Comparison of ENCODE assay signal across 15 mouse cellular contexts in genomic region chr16:10369996-10370395, GRCm38 (mm10). TPM values are rescaled to one million over a fixed set of nuclear protein-coding genes. Genes with fewer than 3 reads are reported as not detected.
A peak's percentile ranks its signal among the peaks of the same experiment; 100 is the strongest.
DNase-seq lines count a peak whose midpoint lies in the region; ATAC-seq and TF ChIP-seq lines count a peak whose summit lies in the region.
"Had no signal": no experiment of that assay in that cellular context is flagged by ENCODE, and none has a peak within 500 bp of the region (broad histone marks: within the 10 kb centered on the region; RNA-seq: fewer than 3 reads in every experiment).

No protein-coding gene starts in this region.

- no peaks in the 10 kb centered on the region for H3K27me3 ChIP-seq in hindbrain, embryonic 10.5 days (ENCODE audit: insufficient read depth, poor library complexity, severe bottlenecking)
- peaks cover 4% of the 10 kb centered on the region; the same call in 1 of the 2 replicates for H3K27me3 ChIP-seq in hindbrain, embryonic 12.5 days
- no peaks in the 10 kb centered on the region for H3K27me3 ChIP-seq in lung, embryonic 16.5 days (ENCODE audit: control insufficient read depth, insufficient read depth, low read depth, low read length)
- no peaks in the 10 kb centered on the region for H3K27me3 ChIP-seq in hindbrain, postnatal 0 days (ENCODE audit: insufficient read depth, low read length)
- no peaks in the 10 kb centered on the region for H3K27me3 ChIP-seq in stomach, postnatal 0 days (ENCODE audit: control insufficient read depth, insufficient read depth, low read length)
- H3K27me3 ChIP-seq: embryonic facial prominence, embryonic 15.5 days; heart, embryonic 15.5 days had no signal

- no peaks in the 10 kb centered on the region for H3K9me3 ChIP-seq in hindbrain, embryonic 10.5 days
- H3K9me3 ChIP-seq in hindbrain, embryonic 12.5 days (replicated peaks): no peaks in the 10 kb centered on the region
- H3K9me3 ChIP-seq in lung, embryonic 16.5 days (ENCODE audit: control insufficient read depth, low read length): no peaks in the 10 kb centered on the region
- no peaks in the 10 kb centered on the region for H3K9me3 ChIP-seq in hindbrain, postnatal 0 days (ENCODE audit: low read length)
- no peaks in the 10 kb centered on the region for H3K9me3 ChIP-seq in stomach, postnatal 0 days (ENCODE audit: control insufficient read depth, low read length)
- H3K9me3 ChIP-seq: embryonic facial prominence, embryonic 15.5 days; heart, embryonic 15.5 days had no signal

- DNase-seq in hindbrain, embryonic 10.5 days (ENCODE audit: low spot score): no peak
- DNase-seq in lung, postnatal 4 days: no peak
- DNase-seq in hindbrain, postnatal 0 days (ENCODE audit: low spot score): no peak
- no peak for DNase-seq in stomach, postnatal 0 days (ENCODE audit: low spot score)
- DNase-seq in cerebellum, adult 11-12 months: no peak
- DNase-seq: kidney, adult 9 months; liver; thymus, postnatal 14 days had no signal

- 84% methylated on average over 1 of the region's 1 CpGs for WGBS in hindbrain, embryonic 10.5 days
- 85% methylated on average over 1 of the region's 1 CpGs for WGBS in hindbrain, embryonic 12.5 days
- WGBS in lung, embryonic 16.5 days: 47% methylated on average over 1 of the region's 1 CpGs
- WGBS in hindbrain, postnatal 0 days: 62% methylated on average over 1 of the region's 1 CpGs
- 80% methylated on average over 1 of the region's 1 CpGs for WGBS in stomach, postnatal 0 days

- no peak overlapping the region for H3K4me3 ChIP-seq in hindbrain, embryonic 10.5 days
- H3K4me3 ChIP-seq in hindbrain, embryonic 12.5 days: no peak overlapping the region
- H3K4me3 ChIP-seq in lung, embryonic 16.5 days (ENCODE audit: low read length): no peak overlapping the region
- no peak overlapping the region for H3K4me3 ChIP-seq in hindbrain, postnatal 0 days (ENCODE audit: low read length)
- H3K4me3 ChIP-seq in stomach, postnatal 0 days (ENCODE audit: low read depth, low read length): no peak overlapping the region
- H3K4me3 ChIP-seq: embryonic facial prominence, embryonic 15.5 days; heart, embryonic 15.5 days had no signal

- H3K9ac ChIP-seq in hindbrain, embryonic 12.5 days: no peak overlapping the region; the same call in 1 of the 2 replicates
- no peak overlapping the region for H3K9ac ChIP-seq in lung, embryonic 16.5 days (ENCODE audit: low read length)
- no peak overlapping the region for H3K9ac ChIP-seq in hindbrain, postnatal 0 days (replicated peaks; ENCODE audit: low read length)
- no peak overlapping the region for H3K9ac ChIP-seq in stomach, postnatal 0 days (ENCODE audit: low read length)
- H3K9ac ChIP-seq: embryonic facial prominence, embryonic 15.5 days; heart, embryonic 15.5 days had no signal

- peaks cover 29% of the 10 kb centered on the region for H3K4me1 ChIP-seq in hindbrain, embryonic 10.5 days (replicated peaks)
- H3K4me1 ChIP-seq in hindbrain, embryonic 12.5 days: peaks cover 16% of the 10 kb centered on the region
- peaks cover 41% of the 10 kb centered on the region for H3K4me1 ChIP-seq in lung, embryonic 16.5 days (replicated peaks; ENCODE audit: control insufficient read depth, insufficient read depth, low read length)
- peaks cover 4% of the 10 kb centered on the region for H3K4me1 ChIP-seq in hindbrain, postnatal 0 days (ENCODE audit: insufficient read depth, low read length)
- H3K4me1 ChIP-seq in stomach, postnatal 0 days (replicated peaks; ENCODE audit: control insufficient read depth, insufficient read depth): peaks cover 10% of the 10 kb centered on the region

- H3K27ac ChIP-seq in hindbrain, embryonic 10.5 days: peak overlapping the region; percentile 63; the same call in 1 of the 2 replicates
- H3K27ac ChIP-seq in hindbrain, embryonic 12.5 days: no peak overlapping the region
- peak overlapping the region; percentile 56 for H3K27ac ChIP-seq in lung, embryonic 16.5 days (ENCODE audit: low read length)
- peak overlapping the region; percentile 43 for H3K27ac ChIP-seq in hindbrain, postnatal 0 days
- H3K27ac ChIP-seq in stomach, postnatal 0 days (replicated peaks): 0 out of 2 replicates have a peak overlapping the region, but pooled peaks have one; percentile 40
- H3K27ac ChIP-seq: embryonic facial prominence, embryonic 15.5 days; macrophage had no signal

- no peak for ATAC-seq in hindbrain, embryonic 12.5 days (ENCODE audit: low FRiP score)
- ATAC-seq in lung, embryonic 16.5 days (ENCODE audit: low read depth): peak; percentile 4
- ATAC-seq in hindbrain, postnatal 0 days: no peak
- no peak for ATAC-seq in stomach, postnatal 0 days (ENCODE audit: low FRiP score, low TSS enrichment)
- ATAC-seq: CD4-positive, CD25-positive, alpha-beta regulatory T cell, adult 4 months had no signal

- H3K36me3 ChIP-seq in hindbrain, embryonic 10.5 days: no peaks in the 10 kb centered on the region
- H3K36me3 ChIP-seq in hindbrain, embryonic 12.5 days: no peaks in the 10 kb centered on the region
- no peaks in the 10 kb centered on the region for H3K36me3 ChIP-seq in lung, embryonic 16.5 days (ENCODE audit: control insufficient read depth, insufficient read depth, low read length)
- no peaks in the 10 kb centered on the region for H3K36me3 ChIP-seq in hindbrain, postnatal 0 days (ENCODE audit: insufficient read depth, low read length)
- no peaks in the 10 kb centered on the region for H3K36me3 ChIP-seq in stomach, postnatal 0 days (ENCODE audit: control insufficient read depth, insufficient read depth, low read length)
- H3K36me3 ChIP-seq: embryonic facial prominence, embryonic 15.5 days; heart, embryonic 15.5 days had no signal

- no peak overlapping the region for H3K4me2 ChIP-seq in hindbrain, embryonic 12.5 days (replicated peaks)
- H3K4me2 ChIP-seq in lung, embryonic 16.5 days (ENCODE audit: low read depth, low read length): no peak overlapping the region
- no peak overlapping the region for H3K4me2 ChIP-seq in hindbrain, postnatal 0 days (ENCODE audit: low read depth, low read length)
- H3K4me2 ChIP-seq in stomach, postnatal 0 days (replicated peaks; ENCODE audit: low read depth): no peak overlapping the region
- H3K4me2 ChIP-seq: embryonic facial prominence, embryonic 15.5 days; heart, embryonic 15.5 days had no signal

- TF ChIP-seq EP300 in stomach, postnatal 0 days (optimal IDR thresholded peaks at IDR 0.05): no peak

- TF ChIP-seq CTCF in hindbrain, postnatal 0 days (IDR thresholded peaks at IDR 0.05; ENCODE audit: low read depth): no peak
- no peak for TF ChIP-seq CTCF in stomach, postnatal 0 days (IDR thresholded peaks at IDR 0.05; ENCODE audit: low read depth)

RNA-seq across cellular contexts. Expression of gene Tekt5, which starts 25.3 kb away (rescaled TPM):
- polyA plus RNA-seq in hindbrain, embryonic 10.5 days (2016; fragmentation: Nextera tagmentation; extraction: Ambion mirVana): 0.11 and 0.16 TPM in 2 replicates
- polyA plus RNA-seq in hindbrain, embryonic 12.5 days (2016; fragmentation: Nextera tagmentation; extraction: Ambion mirVana): 0.75 and 0.91 TPM in 2 replicates
- 2.9 and 4.2 TPM in 2 replicates for polyA plus RNA-seq in lung, embryonic 16.5 days (2015; fragmentation: Nextera tagmentation; extraction: Ambion mirVana)
- 8.6 and 10.2 TPM in 2 replicates for total RNA-seq in hindbrain, postnatal 0 days (2014; rRNA removed)
- 24.7 and 28.2 TPM in 2 replicates for polyA plus RNA-seq in hindbrain, postnatal 0 days (2015; fragmentation: Nextera tagmentation; extraction: Ambion mirVana)
- 0.74 and 1.0 TPM in 2 replicates for polyA plus RNA-seq in stomach, postnatal 0 days (2015; fragmentation: Nextera tagmentation; extraction: Ambion mirVana)
- total RNA-seq: gastrocnemius, postnatal 25 days had no signal
- polyA plus RNA-seq: CD4-positive, CD25-positive, alpha-beta regulatory T cell, adult 4 months; macrophage had no signal

RNA-seq across cellular contexts. Expression of gene Nubp1, which starts 41.8 kb away (rescaled TPM):
- 73.5 and 77.1 TPM in 2 replicates for polyA plus RNA-seq in hindbrain, embryonic 10.5 days (2016; fragmentation: Nextera tagmentation; extraction: Ambion mirVana)
- polyA plus RNA-seq in hindbrain, embryonic 12.5 days (2016; fragmentation: Nextera tagmentation; extraction: Ambion mirVana): 50.7 and 57.6 TPM in 2 replicates
- polyA plus RNA-seq in lung, embryonic 16.5 days (2015; fragmentation: Nextera tagmentation; extraction: Ambion mirVana): 59.7 and 59.9 TPM in 2 replicates
- total RNA-seq in hindbrain, postnatal 0 days (2014; rRNA removed): 29.0 and 41.7 TPM in 2 replicates
- polyA plus RNA-seq in hindbrain, postnatal 0 days (2015; fragmentation: Nextera tagmentation; extraction: Ambion mirVana): 32.4 and 32.9 TPM in 2 replicates
- polyA plus RNA-seq in stomach, postnatal 0 days (2015; fragmentation: Nextera tagmentation; extraction: Ambion mirVana): 31.0 and 33.8 TPM in 2 replicates

RNA-seq across cellular contexts. Expression of gene Emp2, which starts 56.2 kb away (rescaled TPM):
- polyA plus RNA-seq in hindbrain, embryonic 10.5 days (2016; fragmentation: Nextera tagmentation; extraction: Ambion mirVana): 3.2 and 3.6 TPM in 2 replicates
- polyA plus RNA-seq in hindbrain, embryonic 12.5 days (2016; fragmentation: Nextera tagmentation; extraction: Ambion mirVana): 5.2 and 5.6 TPM in 2 replicates
- polyA plus RNA-seq in lung, embryonic 16.5 days (2015; fragmentation: Nextera tagmentation; extraction: Ambion mirVana): 131 and 151 TPM in 2 replicates
- total RNA-seq in hindbrain, postnatal 0 days (2014; rRNA removed): 25.3 and 26.6 TPM in 2 replicates
- 30.7 and 32.0 TPM in 2 replicates for polyA plus RNA-seq in hindbrain, postnatal 0 days (2015; fragmentation: Nextera tagmentation; extraction: Ambion mirVana)
- 81.6 and 92.1 TPM in 2 replicates for polyA plus RNA-seq in stomach, postnatal 0 days (2015; fragmentation: Nextera tagmentation; extraction: Ambion mirVana)
- polyA plus RNA-seq: CD4-positive, CD25-positive, alpha-beta regulatory T cell, adult 4 months had no signal
